Mouse (Mus musculus) embryo, embryonic 9.5 days (tissue): ENCODE measurements around the gene Tdrkh.

Experiments used
- DNase-seq: peaks from one replicate; pipeline ENCODE4 v3.0.0-alpha.2; 2017; ENCODE audit errors: extremely low spot score

The Tdrkh gene

GRCm38 (mm10) chr3:94459834-94460233 lies 46.8 kb downstream of the Tdrkh start:
- no peak for DNase-seq

GRCm38 (mm10) chr3:94463926-94464578 lies 51.0 kb downstream of the Tdrkh start:
- peak; percentile 43 for DNase-seq

GRCm38 (mm10) chr3:94465632-94466430 lies 52.8 kb downstream of the Tdrkh start:
- DNase-seq: no peak

GRCm38 (mm10) chr3:94468931-94469330 lies 55.9 kb downstream of the Tdrkh start:
- no peak for DNase-seq

- peak; percentile 80 for DNase-seq
Measured at GRCm38 (mm10) chr3:94472447-94473114, 59.5 kb downstream of the Tdrkh start.

- no peak for DNase-seq
Measured at GRCm38 (mm10) chr3:94473115-94473505, 60.0 kb downstream of the Tdrkh start.

GRCm38 (mm10) chr3:94473567-94474232 lies 60.6 kb downstream of the Tdrkh start:
- no peak for DNase-seq

- DNase-seq: no peak
Measured at GRCm38 (mm10) chr3:94476301-94477035, 63.4 kb downstream of the Tdrkh start.

- no peak for DNase-seq
Measured at GRCm38 (mm10) chr3:94477444-94477843, 64.4 kb downstream of the Tdrkh start.

GRCm38 (mm10) chr3:94477981-94478422 lies 64.9 kb downstream of the Tdrkh start, which contains the start of gene Celf3:
Gene Celf3 (plus strand): TSS chr3:94478295.
- DNase-seq: peak; percentile 68

- no peak for DNase-seq
Measured at GRCm38 (mm10) chr3:94478591-94479169, 65.6 kb downstream of the Tdrkh start.

GRCm38 (mm10) chr3:94479564-94479963 lies 66.5 kb downstream of the Tdrkh start:
- DNase-seq: no peak

- DNase-seq: no peak
Measured at GRCm38 (mm10) chr3:94480291-94480884, 67.3 kb downstream of the Tdrkh start, which contains the start of gene Riiad1. Gene Riiad1 (minus strand): TSS chr3:94480341.

GRCm38 (mm10) chr3:94481429-94481828 lies 68.4 kb downstream of the Tdrkh start:
- DNase-seq: no peak

- no peak for DNase-seq
Measured at GRCm38 (mm10) chr3:94482764-94483385, 69.8 kb downstream of the Tdrkh start.

GRCm38 (mm10) chr3:94483790-94484439 lies 70.8 kb downstream of the Tdrkh start:
- peak; percentile 86 for DNase-seq
